Comparison of ENCODE assay signal across 8 mouse cellular contexts in the genomic region with DNA sequence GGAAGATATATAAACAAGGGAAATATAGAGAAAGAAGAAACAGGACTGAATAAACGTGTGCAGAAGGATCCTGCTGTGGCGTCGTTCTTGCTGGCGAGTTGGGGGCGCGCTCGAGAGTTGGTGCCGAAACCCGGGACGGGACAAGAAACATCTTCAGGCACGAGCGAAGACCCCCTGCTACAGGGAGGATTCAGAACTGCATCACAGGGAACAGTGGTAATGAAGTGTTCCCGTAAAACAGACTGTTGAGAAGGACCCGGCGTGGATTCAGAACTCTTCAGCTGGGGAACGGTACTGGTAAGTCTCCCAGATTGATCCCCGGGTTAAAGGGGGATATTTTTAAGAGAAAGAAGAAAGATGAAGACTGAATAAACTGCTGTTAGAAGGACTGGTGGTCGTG. TPM values are rescaled to one million over a fixed set of nuclear protein-coding genes. Genes with fewer than 3 reads are reported as not detected.
DNase-seq lines count a peak whose midpoint lies in the region.
"Not testable (repeated sequence)": the region's sequence is repeated elsewhere in the genome, so short reads cannot be mapped to it uniquely, and the experiment has no call there.
"Had no signal": no experiment of that assay in that cellular context is flagged by ENCODE, and none has a peak within 500 bp of the region (broad histone marks: within the 10 kb centered on the region; RNA-seq: fewer than 3 reads in every experiment).

No protein-coding gene starts in this region.

- DNase-seq in cerebellum, adult 11-12 months: peak; percentile 58
- DNase-seq in frontal cortex, postnatal 36 days (ENCODE audit: low spot score in 2 of 2): peak; percentile 20 to 32
- peak; percentile 60 to 68 for DNase-seq in heart, postnatal 14 days
- DNase-seq in layer of hippocampus, adult 18-20 months (ENCODE audit: low spot score in 2 of 2): peak; percentile 62 to 67
- DNase-seq in left cerebral cortex, postnatal 14 days (ENCODE audit: low spot score in 2 of 2): peak; percentile 70 to 75
- DNase-seq in ovary, postnatal 14 days (ENCODE audit: low spot score): peak; percentile 47
- peak; percentile 82 for DNase-seq in testis, postnatal 14 days (ENCODE audit: low spot score)

- intact Hi-C loops in heart, postnatal 14 days (cut with DNase I); left cerebral cortex, postnatal 14 days (cut with DNase I): not testable (repeated sequence)

RNA-seq across cellular contexts. Expression of a gene that starts 15.7 kb away (rescaled TPM):
- total RNA-seq in heart, postnatal 14 days (2021): not detected
- not detected for total RNA-seq in layer of hippocampus, adult 18-20 months (2021)
- not detected for total RNA-seq in left cerebral cortex, postnatal 14 days (2021)
- total RNA-seq: ES-E14 had no signal

RNA-seq across cellular contexts. Expression of a gene that starts 16.5 kb away (rescaled TPM):
- not detected for total RNA-seq in heart, postnatal 14 days (2021)
- not detected for total RNA-seq in layer of hippocampus, adult 18-20 months (2021)
- not detected for total RNA-seq in left cerebral cortex, postnatal 14 days (2021)
- total RNA-seq: ES-E14 had no signal

RNA-seq across cellular contexts. Expression of a gene that starts 26.6 kb away (rescaled TPM):
- not detected for total RNA-seq in heart, postnatal 14 days (2021)
- total RNA-seq in layer of hippocampus, adult 18-20 months (2021): not detected
- total RNA-seq in left cerebral cortex, postnatal 14 days (2021): not detected
- total RNA-seq: ES-E14 had no signal

RNA-seq across cellular contexts. Expression of a gene that starts 27.3 kb away (rescaled TPM):
- total RNA-seq in heart, postnatal 14 days (2021): not detected
- total RNA-seq in layer of hippocampus, adult 18-20 months (2021): not detected
- total RNA-seq in left cerebral cortex, postnatal 14 days (2021): not detected

RNA-seq across cellular contexts. Expression of a gene that starts 36.5 kb away (rescaled TPM):
- total RNA-seq in heart, postnatal 14 days (2021): under 1 TPM; 0.10 to 0.12 TPM
- under 1 TPM; 0.10 to 0.18 TPM for total RNA-seq in layer of hippocampus, adult 18-20 months (2021)
- under 1 TPM; 0.11 TPM for total RNA-seq in left cerebral cortex, postnatal 14 days (2021)

Comparison
In these comparisons a context has a peak if more than half of its experiments do, and no peak if none do; other contexts are left out.
1. Peak in every context shown above with its lines: DNase-seq.
2. DNase-seq: peak in every context shown above with its lines; median percentile 82 in testis, postnatal 14 days; 72 in left cerebral cortex, postnatal 14 days; 64 in layer of hippocampus, adult 18-20 months; 64 in heart, postnatal 14 days; 58 in cerebellum, adult 11-12 months; 47 in ovary, postnatal 14 days; 26 in frontal cortex, postnatal 36 days.